Mouse (Mus musculus) left cerebral cortex, adult 2 months (tissue): Measurements from ENCODE around the gene Castor1. TPM values are rescaled to one million over a fixed set of nuclear protein-coding genes. Genes with fewer than 3 reads are reported as not detected.

Experiments
- DNase-seq, 2 experiments: peaks; one replicate each; pipeline ENCODE4 v3.0.0; 2021 to 2022; ENCODE audit warnings: low spot score in 2 of 2, mixed read lengths in 1 of 2; ENCODE audit errors: extremely low spot score in 1 of 2
- H3K27ac ChIP-seq: fragments of 200-600 bp; 2 replicates; pipeline ENCODE4 v1.8.1; 2022
- H3K4me3 ChIP-seq: fragments of 200-600 bp; 2 replicates; pipeline ENCODE4 v1.8.1; 2022
- CTCF ChIP-seq: fragments of 200-600 bp; IDR thresholded peaks from 2 replicates; pipeline ENCODE4 v1.8.1; 2022; ENCODE audit warnings: antibody characterized with exemption, mild to moderate bottlenecking, moderate library complexity
- intact Hi-C: fragments of 180-260 bp; cut with DNase I; formaldehyde crosslinking; loops from one replicate; pipeline ENCODE4 v1.15.1; 2025
- total RNA-seq, 2 experiments: library from RNA; stranded (reverse); gene quantifications; 2 replicates each; pipeline ENCODE4 v1.2.3; 2021

Gene Castor1
- total RNA-seq, 2 experiments from 2014 or later, result 3.9 to 4.2 TPM

- H3K27ac ChIP-seq, result no peak overlapping the region
- TF ChIP-seq CTCF, result no peak
- intact Hi-C loops, result loop anchor here (1.0 kb wide), 2 partner anchors 38 to 165 kb away; no protein-coding TSS in a partner anchor
- DNase-seq, result no peak
- no peak overlapping the region for H3K4me3 ChIP-seq
Observed at GRCm38 (mm10) chr11:4257756-4258155, 39.7 kb downstream of the Castor1 start.

GRCm38 (mm10) chr11:4258657-4259082, 40.6 kb downstream of the Castor1 start:
- Histone ChIP-seq H3K27ac (no peak overlapping the region), H3K4me3 (no peak overlapping the region)
- intact Hi-C loops, result loop anchor here (1.0 kb wide), 2 partner anchors 39 to 164 kb away; no protein-coding TSS in a partner anchor
- DNase-seq, result peak; percentile 75 to 86
- TF ChIP-seq CTCF, result peak; percentile 98

GRCm38 (mm10) chr11:4260463-4261187, 42.6 kb downstream of the Castor1 start:
- Histone ChIP-seq H3K27ac (no peak overlapping the region), H3K4me3 (no peak overlapping the region)
- intact Hi-C loops, result loop anchor here (10.0 kb wide), 1 partner anchor 604 kb away; no protein-coding TSS in a partner anchor
- DNase-seq, result no peak
- no peak for TF ChIP-seq CTCF

- H3K27ac ChIP-seq, result no peak overlapping the region
- peak in 1 of 2 experiments; percentile 37 for DNase-seq
- intact Hi-C loops, result loop anchor here (10.0 kb wide), 1 partner anchor 604 kb away; no protein-coding TSS in a partner anchor
- no peak overlapping the region for H3K4me3 ChIP-seq
- TF ChIP-seq CTCF, result peak; percentile 54
Observed at GRCm38 (mm10) chr11:4261188-4261494, 43.1 kb downstream of the Castor1 start.

- no peak; the same call in none of the 2 replicates for TF ChIP-seq CTCF
- intact Hi-C loops, result loop anchor here (10.0 kb wide), 1 partner anchor 603 kb away; no protein-coding TSS in a partner anchor
- DNase-seq, result no peak
- H3K27ac ChIP-seq, result no peak overlapping the region
- no peak overlapping the region for H3K4me3 ChIP-seq
Observed at GRCm38 (mm10) chr11:4261969-4262368, 43.9 kb downstream of the Castor1 start.

GRCm38 (mm10) chr11:4262847-4263246, 44.8 kb downstream of the Castor1 start:
- intact Hi-C loops, result loop anchor here (10.0 kb wide), 1 partner anchor 602 kb away; no protein-coding TSS in a partner anchor
- DNase-seq, result no peak
- Histone ChIP-seq H3K4me3 (no peak overlapping the region), H3K27ac (no peak overlapping the region)
- no peak for TF ChIP-seq CTCF

- DNase-seq, result no peak
- H3K27ac ChIP-seq, result no peak overlapping the region
- no peak for TF ChIP-seq CTCF
- intact Hi-C loops, result loop anchor here (10.0 kb wide), 1 partner anchor 602 kb away; no protein-coding TSS in a partner anchor
- H3K4me3 ChIP-seq, result no peak overlapping the region
Observed at GRCm38 (mm10) chr11:4263296-4263695, 45.3 kb downstream of the Castor1 start.

- intact Hi-C loops, result loop anchor here (10.0 kb wide), 1 partner anchor 601 kb away; no protein-coding TSS in a partner anchor
- H3K27ac ChIP-seq, result no peak overlapping the region
- DNase-seq, result no peak
- no peak for TF ChIP-seq CTCF
- no peak overlapping the region for H3K4me3 ChIP-seq
Observed at GRCm38 (mm10) chr11:4264066-4264465, 46.0 kb downstream of the Castor1 start.

- DNase-seq, result peak in 1 of 2 experiments; percentile 30
- no peak; the same call in 1 of the 2 replicates for TF ChIP-seq CTCF
- intact Hi-C loops, result loop anchor here (10.0 kb wide), 1 partner anchor 598 kb away; no protein-coding TSS in a partner anchor
- no peak overlapping the region for H3K27ac ChIP-seq
- H3K4me3 ChIP-seq, result peak overlapping the region; percentile 51
Observed at GRCm38 (mm10) chr11:4266271-4267201, 48.5 kb downstream of the Castor1 start.

GRCm38 (mm10) chr11:4267202-4267578, 49.2 kb downstream of the Castor1 start:
- intact Hi-C loops, result loop anchor here (10.0 kb wide), 1 partner anchor 598 kb away; no protein-coding TSS in a partner anchor
- Histone ChIP-seq H3K4me3 (peak overlapping the region; percentile 51), H3K27ac (no peak overlapping the region)
- TF ChIP-seq CTCF, result no peak
- DNase-seq, result no peak

- TF ChIP-seq CTCF, result no peak
- no peak overlapping the region for H3K27ac ChIP-seq
- no peak for DNase-seq
- intact Hi-C loops, result loop anchor here (10.0 kb wide), 1 partner anchor 596 kb away; no protein-coding TSS in a partner anchor
- H3K4me3 ChIP-seq, result no peak overlapping the region
Observed at GRCm38 (mm10) chr11:4268500-4268899, 50.5 kb downstream of the Castor1 start.
